Mouse (Mus musculus): ENCODE measurements at regions not wholly inside any gene's neighbourhood (a gene's known extent, or its start where the extent isn't known, plus 50 kb on each side); places are given as distances from the start of the nearest gene placed in this dataset.

DNA sequence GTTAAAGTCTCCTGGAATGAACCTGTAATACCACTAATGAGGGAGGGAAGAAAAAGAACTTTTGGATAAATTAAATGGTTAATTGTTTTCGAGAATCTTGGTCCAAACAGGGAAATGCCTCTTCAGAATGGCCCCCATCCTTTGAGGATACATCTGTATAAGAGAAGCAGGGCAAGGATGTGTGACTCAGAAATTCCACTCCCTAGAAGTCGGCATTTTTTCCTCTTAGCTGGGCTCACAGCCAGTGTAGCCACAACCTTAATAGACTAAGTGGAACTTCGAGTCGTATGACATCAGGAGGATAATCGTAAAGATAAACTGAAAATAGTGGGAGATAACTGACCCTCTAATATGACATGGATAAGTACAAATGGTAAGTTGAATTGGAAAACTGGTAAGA is 56.1 kb upstream of the Cav2 start:
- DNase-seq (ENCODE audit: low spot score in 2 of 2), result no peak

DNA sequence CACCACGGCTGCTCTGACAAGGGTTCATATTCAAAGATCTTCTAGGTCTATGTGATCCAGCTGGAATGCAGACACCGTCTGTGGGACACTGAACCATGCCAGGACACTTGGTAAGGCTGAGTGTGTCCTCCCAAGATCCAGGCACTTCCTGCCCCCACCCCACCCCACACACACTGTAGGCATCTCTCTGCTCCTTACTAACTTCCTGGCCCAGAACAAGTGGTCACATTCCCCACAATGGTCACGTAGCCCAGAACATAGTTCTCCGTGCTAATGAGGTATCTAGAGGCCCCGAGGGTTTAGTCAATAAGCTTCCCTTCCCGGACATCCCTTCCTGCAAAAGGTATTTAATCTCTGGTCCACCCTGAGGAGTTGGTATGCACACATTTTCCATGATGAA is 54.5 kb upstream of the Cav2 start:
- no peak for DNase-seq (ENCODE audit: low spot score in 2 of 2)
